ENCODE assay signal across 8 mouse cellular contexts in genomic region chr12:99965203-99966115, GRCm38 (mm10). TPM values are rescaled to one million over a fixed set of nuclear protein-coding genes. Genes with fewer than 3 reads are reported as not detected.
DNase-seq lines count a peak whose midpoint lies in the region; ATAC-seq and TF ChIP-seq lines count a peak whose summit lies in the region.

No protein-coding gene starts in this region.

- no peak overlapping the region; the same call in 1 of the 2 replicates for H3K27ac ChIP-seq in testis, adult 2 months (ENCODE audit: control insufficient read depth, insufficient read depth, low read depth, low read length)
- H3K27ac ChIP-seq in hindbrain, embryonic 16.5 days (ENCODE audit: low read depth, low read length): no peak overlapping the region
- no peak overlapping the region for H3K27ac ChIP-seq in liver, embryonic 14.5 days

- TF ChIP-seq POLR2A in testis, adult 2 months (IDR thresholded peaks at IDR 0.05; ENCODE audit: control insufficient read depth, low read depth, low read length): no peak
- no peak for TF ChIP-seq POLR2A in brain, embryonic 14.5 days (IDR thresholded peaks at IDR 0.05; ENCODE audit: borderline replicate concordance, extremely low read depth, insufficient read depth, insufficient read length, poor library complexity, severe bottlenecking)

- no peaks in the 10 kb centered on the region for H3K36me3 ChIP-seq in testis, adult 2 months (ENCODE audit: control insufficient read depth, insufficient read depth, low read length)
- no peaks in the 10 kb centered on the region for H3K36me3 ChIP-seq in hindbrain, embryonic 16.5 days (ENCODE audit: control insufficient read depth, insufficient read depth, low read length)
- no peaks in the 10 kb centered on the region for H3K36me3 ChIP-seq in liver, embryonic 14.5 days (replicated peaks; ENCODE audit: control insufficient read depth, insufficient read depth, low read depth)

- DNase-seq in testis, postnatal 14 days (ENCODE audit: low spot score): no peak
- peak; percentile 46 for DNase-seq in brain, embryonic 14.5 days (ENCODE audit: low read depth)
- peak; percentile 22 to 58 for DNase-seq in frontal cortex, postnatal 36 days (ENCODE audit: low spot score in 2 of 2)
- DNase-seq in liver, embryonic 14.5 days (ENCODE audit: low read depth in 3 of 3, low spot score in 3 of 3): no peak
- DNase-seq in naive thymus-derived CD4-positive, alpha-beta T cell, adult 2 months (ENCODE audit: low read depth): peak; percentile 11
- no peak for DNase-seq in ovary, postnatal 14 days (ENCODE audit: low spot score)

- H3K9ac ChIP-seq in hindbrain, embryonic 16.5 days (ENCODE audit: low read depth, low read length): peak overlapping the region; percentile 73
- no peak overlapping the region for H3K9ac ChIP-seq in liver, embryonic 14.5 days (replicated peaks)

- no peak for TF ChIP-seq CTCF in testis, adult 2 months (IDR thresholded peaks at IDR 0.05; ENCODE audit: control insufficient read depth, insufficient read depth, insufficient replicate concordance, low read depth, low read length)
- no peak for TF ChIP-seq CTCF in brain, embryonic 14.5 days (IDR thresholded peaks at IDR 0.05; ENCODE audit: borderline replicate concordance, extremely low read depth, insufficient read depth, insufficient read length)
- no peak for TF ChIP-seq CTCF in liver, embryonic 14.5 days (IDR thresholded peaks at IDR 0.05; ENCODE audit: low read depth)

- TF ChIP-seq EP300 in liver, embryonic 14.5 days (IDR thresholded peaks at IDR 0.05; ENCODE audit: low read depth): no peak

- H3K4me1 ChIP-seq in testis, adult 2 months (ENCODE audit: control insufficient read depth, insufficient read depth, low read length): peaks cover 5% of the 10 kb centered on the region
- H3K4me1 ChIP-seq in hindbrain, embryonic 16.5 days (ENCODE audit: control insufficient read depth, insufficient read depth, low read depth, low read length): peaks cover 14% of the 10 kb centered on the region
- peaks cover 0 to under 1% of the 10 kb centered on the region in 2 experiments; a peak in 1 of 4 replicates for H3K4me1 ChIP-seq in liver, embryonic 14.5 days (replicated peaks; ENCODE audit: control insufficient read depth in 2 of 2, insufficient read depth in 2 of 2, low read length in 1 of 2)

- H3K27me3 ChIP-seq in testis, adult 2 months (ENCODE audit: control insufficient read depth, insufficient read depth, low read length): no peaks in the 10 kb centered on the region; the same call in 1 of the 2 replicates
- H3K27me3 ChIP-seq in hindbrain, embryonic 16.5 days (replicated peaks; ENCODE audit: control insufficient read depth, insufficient read depth, low read length): peaks cover 26% of the 10 kb centered on the region
- peaks cover 53% of the 10 kb centered on the region for H3K27me3 ChIP-seq in liver, embryonic 14.5 days (ENCODE audit: control insufficient read depth, insufficient read depth, low read length)

- peak overlapping the region; percentile 85 for H3K4me2 ChIP-seq in hindbrain, embryonic 16.5 days (ENCODE audit: low read length)
- H3K4me2 ChIP-seq in liver, embryonic 14.5 days (ENCODE audit: low read depth): peak overlapping the region; percentile 54

- peak; percentile 59 for ATAC-seq in hindbrain, embryonic 16.5 days
- ATAC-seq in liver, embryonic 14.5 days (ENCODE audit: insufficient read depth): no peak

- WGBS in hindbrain, embryonic 16.5 days: under 1% methylated on average over 66 of the region's 77 CpGs
- WGBS in liver, embryonic 14.5 days (ENCODE audit: insufficient replicate concordance): under 1% methylated on average over 77 of the region's 77 CpGs

- H3K4me3 ChIP-seq in testis, adult 2 months (ENCODE audit: control insufficient read depth, low read depth, low read length): peak overlapping the region; percentile 63
- H3K4me3 ChIP-seq in hindbrain, embryonic 16.5 days (ENCODE audit: low read length): peak overlapping the region; percentile 58
- peak overlapping the region; percentile 1 to 45; a peak in 3 of 4 replicates for H3K4me3 ChIP-seq in liver, embryonic 14.5 days (ENCODE audit: insufficient read depth in 1 of 2, low read depth in 2 of 2, low read length in 2 of 2)

- no peaks in the 10 kb centered on the region for H3K9me3 ChIP-seq in hindbrain, embryonic 16.5 days (ENCODE audit: control insufficient read depth, low read length)
- no peaks in the 10 kb centered on the region for H3K9me3 ChIP-seq in liver, embryonic 14.5 days (ENCODE audit: control insufficient read depth, low read length)

RNA-seq across cellular contexts. Expression of gene Kcnk13, which starts 1.2 kb away (rescaled TPM):
- polyA plus RNA-seq in testis, adult 2 months (2012; rRNA removed): 1.3 and 1.7 TPM in 2 replicates
- polyA plus RNA-seq in brain, embryonic 14.5 days (2012; rRNA removed): 0.41 and 0.48 TPM in 2 replicates
- 1.1 and 1.5 TPM in 2 replicates for polyA plus RNA-seq in hindbrain, embryonic 16.5 days (2015; fragmentation: Nextera tagmentation; extraction: Ambion mirVana)
- polyA plus RNA-seq in liver, embryonic 14.5 days (2012; rRNA removed): 0.23 and 0.24 TPM in 2 replicates
- polyA plus RNA-seq in liver, embryonic 14.5 days (2014; fragmentation: Nextera tagmentation; extraction: Ambion mirVana): 0.48 and 0.58 TPM in 2 replicates

Comparison
In these comparisons a context has a peak if more than half of its experiments do, and no peak if none do; other contexts are left out.
1. DNase-seq: peak in brain, embryonic 14.5 days (single experiment), frontal cortex, postnatal 36 days (2 of 2) and naive thymus-derived CD4-positive, alpha-beta T cell, adult 2 months (single experiment); none in testis, postnatal 14 days (single experiment), liver, embryonic 14.5 days (0 of 3) and ovary, postnatal 14 days (single experiment).
2. Peak in every context shown above with its lines, with median percentiles within 50 percentile points of each other: H3K4me3 ChIP-seq.